Mouse (Mus musculus): ENCODE measurements around the gene Eif4e3. TPM values are rescaled to one million over a fixed set of nuclear protein-coding genes. Genes with fewer than 3 reads are reported as not detected.
A peak's percentile ranks its signal among the peaks of the same experiment; 100 is the strongest.

Eif4e3 gene
- polyA plus RNA-seq, 1 experiment: 1.9 TPM

GRCm38 (mm10) chr6:99677325-99677724 lies 10.8 kb upstream of the Eif4e3 start:
- no peak overlapping the region for H3K27ac ChIP-seq (ENCODE audit: control insufficient read depth, insufficient read depth, low read depth, low read length)
- no peak overlapping the region for H3K4me3 ChIP-seq (ENCODE audit: control insufficient read depth, low read depth, low read length)
- H3K36me3 ChIP-seq (ENCODE audit: control insufficient read depth, insufficient read depth, low read length): no peaks in the 10 kb centered on the region
- TF ChIP-seq POLR2A (IDR thresholded peaks at IDR 0.05; ENCODE audit: control insufficient read depth, low read depth, low read length): no peak
- TF ChIP-seq CTCF (IDR thresholded peaks at IDR 0.05; ENCODE audit: control insufficient read depth, insufficient read depth, insufficient replicate concordance, low read depth, low read length): no peak
- no peaks in the 10 kb centered on the region for H3K4me1 ChIP-seq (ENCODE audit: control insufficient read depth, insufficient read depth, low read length)
- no peaks in the 10 kb centered on the region for H3K27me3 ChIP-seq (ENCODE audit: control insufficient read depth, insufficient read depth, low read length)

- Histone ChIP-seq H3K4me1 (ENCODE audit: control insufficient read depth, insufficient read depth, low read length) (no peaks in the 10 kb centered on the region), H3K36me3 (ENCODE audit: control insufficient read depth, insufficient read depth, low read length) (no peaks in the 10 kb centered on the region), H3K4me3 (ENCODE audit: control insufficient read depth, low read depth, low read length) (no peak overlapping the region), H3K27ac (ENCODE audit: control insufficient read depth, insufficient read depth, low read depth, low read length) (no peak overlapping the region), H3K27me3 (ENCODE audit: control insufficient read depth, insufficient read depth, low read length) (no peaks in the 10 kb centered on the region)
- no peak for TF ChIP-seq POLR2A (IDR thresholded peaks at IDR 0.05; ENCODE audit: control insufficient read depth, low read depth, low read length)
Measured at GRCm38 (mm10) chr6:99674482-99674881, 7.9 kb upstream of the Eif4e3 start.

- Histone ChIP-seq H3K36me3 (ENCODE audit: control insufficient read depth, insufficient read depth, low read length) (no peaks in the 10 kb centered on the region), H3K27me3 (ENCODE audit: control insufficient read depth, insufficient read depth, low read length) (no peaks in the 10 kb centered on the region), H3K27ac (ENCODE audit: control insufficient read depth, insufficient read depth, low read depth, low read length) (no peak overlapping the region), H3K4me3 (ENCODE audit: control insufficient read depth, low read depth, low read length) (no peak overlapping the region), H3K4me1 (ENCODE audit: control insufficient read depth, insufficient read depth, low read length) (peaks cover 3% of the 10 kb centered on the region)
- TF ChIP-seq POLR2A (IDR thresholded peaks at IDR 0.05; ENCODE audit: control insufficient read depth, low read depth, low read length) (no peak), CTCF (IDR thresholded peaks at IDR 0.05; ENCODE audit: control insufficient read depth, insufficient read depth, insufficient replicate concordance, low read depth, low read length) (no peak)
Measured at GRCm38 (mm10) chr6:99671768-99672167, 5.2 kb upstream of the Eif4e3 start.

GRCm38 (mm10) chr6:99670481-99671119 lies 4.0 kb upstream of the Eif4e3 start:
- Histone ChIP-seq H3K4me3 (ENCODE audit: control insufficient read depth, low read depth, low read length) (no peak overlapping the region), H3K27ac (ENCODE audit: control insufficient read depth, insufficient read depth, low read depth, low read length) (no peak overlapping the region), H3K4me1 (ENCODE audit: control insufficient read depth, insufficient read depth, low read length) (peaks cover 4% of the 10 kb centered on the region), H3K36me3 (ENCODE audit: control insufficient read depth, insufficient read depth, low read length) (no peaks in the 10 kb centered on the region), H3K27me3 (ENCODE audit: control insufficient read depth, insufficient read depth, low read length) (no peaks in the 10 kb centered on the region)
- TF ChIP-seq CTCF (IDR thresholded peaks at IDR 0.05; ENCODE audit: control insufficient read depth, insufficient read depth, insufficient replicate concordance, low read depth, low read length) (peak; percentile 52; the same call in 1 of the 2 replicates), POLR2A (IDR thresholded peaks at IDR 0.05; ENCODE audit: control insufficient read depth, low read depth, low read length) (no peak)

GRCm38 (mm10) chr6:99669481-99670325 lies 3.1 kb upstream of the Eif4e3 start:
- Histone ChIP-seq H3K36me3 (ENCODE audit: control insufficient read depth, insufficient read depth, low read length) (no peaks in the 10 kb centered on the region), H3K4me1 (ENCODE audit: control insufficient read depth, insufficient read depth, low read length) (peaks cover 4% of the 10 kb centered on the region), H3K27ac (ENCODE audit: control insufficient read depth, insufficient read depth, low read depth, low read length) (no peak overlapping the region), H3K27me3 (ENCODE audit: control insufficient read depth, insufficient read depth, low read length) (no peaks in the 10 kb centered on the region), H3K4me3 (ENCODE audit: control insufficient read depth, low read depth, low read length) (no peak overlapping the region)
- TF ChIP-seq POLR2A (IDR thresholded peaks at IDR 0.05; ENCODE audit: control insufficient read depth, low read depth, low read length): no peak
- no peak for TF ChIP-seq CTCF (IDR thresholded peaks at IDR 0.05; ENCODE audit: control insufficient read depth, insufficient read depth, insufficient replicate concordance, low read depth, low read length)

- H3K36me3 ChIP-seq (ENCODE audit: control insufficient read depth, insufficient read depth, low read length): no peaks in the 10 kb centered on the region
- H3K4me3 ChIP-seq (ENCODE audit: control insufficient read depth, low read depth, low read length): peak overlapping the region; percentile 83
- TF ChIP-seq CTCF (IDR thresholded peaks at IDR 0.05; ENCODE audit: control insufficient read depth, insufficient read depth, insufficient replicate concordance, low read depth, low read length) (no peak), POLR2A (IDR thresholded peaks at IDR 0.05; ENCODE audit: control insufficient read depth, low read depth, low read length) (no peak)
- H3K27me3 ChIP-seq (ENCODE audit: control insufficient read depth, insufficient read depth, low read length): no peaks in the 10 kb centered on the region
- H3K27ac ChIP-seq (ENCODE audit: control insufficient read depth, insufficient read depth, low read depth, low read length): no peak overlapping the region
- peaks cover 4% of the 10 kb centered on the region for H3K4me1 ChIP-seq (ENCODE audit: control insufficient read depth, insufficient read depth, low read length)
Measured at GRCm38 (mm10) chr6:99667290-99667689, 719 bp upstream of the Eif4e3 start.

GRCm38 (mm10) chr6:99665457-99666317 lies 884 bp downstream of the Eif4e3 start:
- peak overlapping the region; percentile 88 for H3K4me3 ChIP-seq (ENCODE audit: control insufficient read depth, low read depth, low read length)
- no peak overlapping the region for H3K27ac ChIP-seq (ENCODE audit: control insufficient read depth, insufficient read depth, low read depth, low read length)
- TF ChIP-seq POLR2A (IDR thresholded peaks at IDR 0.05; ENCODE audit: control insufficient read depth, low read depth, low read length) (no peak), CTCF (IDR thresholded peaks at IDR 0.05; ENCODE audit: control insufficient read depth, insufficient read depth, insufficient replicate concordance, low read depth, low read length) (no peak)
- no peaks in the 10 kb centered on the region for H3K36me3 ChIP-seq (ENCODE audit: control insufficient read depth, insufficient read depth, low read length)
- H3K27me3 ChIP-seq (ENCODE audit: control insufficient read depth, insufficient read depth, low read length): no peaks in the 10 kb centered on the region
- peaks cover 4% of the 10 kb centered on the region for H3K4me1 ChIP-seq (ENCODE audit: control insufficient read depth, insufficient read depth, low read length)

Measured in testis, adult 2 months (tissue).